Mouse (Mus musculus) embryonic fibroblast, embryonic 13.5 days (primary cell): ENCODE measurements around the gene Foxk1. TPM values are rescaled to one million over a fixed set of nuclear protein-coding genes. Genes with fewer than 3 reads are reported as not detected.

Experiments
- H3K27ac ChIP-seq: 2 replicates; pipeline ENCODE4 v1.5.1; 2012; ENCODE audit warnings: low read length, control low read depth, inconsistent platforms; ENCODE audit not compliant: insufficient read depth
- H3K4me1 ChIP-seq: 2 replicates; pipeline ENCODE4 v1.6.1; 2011; ENCODE audit warnings: low read length; ENCODE audit not compliant: control insufficient read depth, insufficient read depth
- H3K4me3 ChIP-seq: 2 replicates; pipeline ENCODE4 v1.5.1; 2011; ENCODE audit warnings: mild to moderate bottlenecking, control low read depth, low read length; ENCODE audit not compliant: insufficient read depth
- CTCF ChIP-seq: IDR thresholded peaks from 2 replicates; pipeline ENCODE4 v1.5.1; 2011; ENCODE audit warnings: mild to moderate bottlenecking, control low read depth, low read length, moderate library complexity, borderline replicate concordance; ENCODE audit not compliant: insufficient read depth
- POLR2A ChIP-seq: IDR thresholded peaks from 2 replicates; pipeline ENCODE4 v1.6.1; 2011; ENCODE audit warnings: low read depth, mild to moderate bottlenecking, control low read depth, low read length, moderate library complexity
- polyA plus RNA-seq: library from polyadenylated mRNA; stranded (reverse); fragments of >200 nt; gene quantifications from 2 replicates; pipeline ENCODE4 v1.2.4, GENCODE M21; 2011; ENCODE audit warnings: low read depth; ENCODE audit not compliant: missing spikeins, insufficient read length

Gene Foxk1
- 34.1 and 38.3 TPM in 2 replicates for polyA plus RNA-seq

DNA sequence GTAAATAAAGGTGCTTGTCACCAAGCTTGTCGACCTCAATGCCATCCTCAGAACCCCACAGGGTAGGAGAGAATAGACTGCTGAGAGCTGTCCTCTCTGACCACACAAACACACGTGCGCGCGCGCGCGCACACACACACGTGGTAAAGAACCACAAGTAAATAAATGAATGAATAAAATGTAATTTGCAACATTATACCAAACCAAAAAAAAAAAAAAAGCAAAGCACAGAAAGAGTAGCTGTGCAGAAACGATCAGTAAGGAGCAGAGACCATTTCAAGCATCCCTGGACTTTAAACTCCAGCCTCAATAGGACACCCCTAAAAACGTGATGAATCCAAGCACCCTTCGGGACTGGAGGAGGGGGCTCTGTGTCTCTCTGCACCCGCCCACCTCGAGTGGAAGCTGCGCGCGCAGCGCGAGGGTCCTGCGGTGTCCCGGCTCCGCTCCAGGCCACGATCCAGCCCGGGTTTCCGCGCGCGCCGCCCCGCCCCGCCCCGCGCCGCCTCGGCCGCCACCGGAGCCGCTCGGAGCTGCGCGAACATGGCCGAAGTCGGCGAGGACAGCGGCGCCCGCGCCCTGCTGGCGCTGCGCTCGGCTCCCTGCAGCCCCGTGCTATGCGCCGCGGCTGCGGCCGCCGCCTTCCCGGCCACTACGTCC lies at the start of gene Foxk1:
Gene Foxk1, plus strand, starts transcription at position 517 of the 660 bp plus-strand sequence.
- peak within 1 kb of the TSS; percentile 59 for H3K27ac ChIP-seq
- TF ChIP-seq CTCF (no peak), POLR2A (peak; percentile 60)
- H3K4me1 ChIP-seq = peaks cover 6% of the 10 kb centered on the region
- peak within 1 kb of the TSS; percentile 81 for H3K4me3 ChIP-seq

DNA sequence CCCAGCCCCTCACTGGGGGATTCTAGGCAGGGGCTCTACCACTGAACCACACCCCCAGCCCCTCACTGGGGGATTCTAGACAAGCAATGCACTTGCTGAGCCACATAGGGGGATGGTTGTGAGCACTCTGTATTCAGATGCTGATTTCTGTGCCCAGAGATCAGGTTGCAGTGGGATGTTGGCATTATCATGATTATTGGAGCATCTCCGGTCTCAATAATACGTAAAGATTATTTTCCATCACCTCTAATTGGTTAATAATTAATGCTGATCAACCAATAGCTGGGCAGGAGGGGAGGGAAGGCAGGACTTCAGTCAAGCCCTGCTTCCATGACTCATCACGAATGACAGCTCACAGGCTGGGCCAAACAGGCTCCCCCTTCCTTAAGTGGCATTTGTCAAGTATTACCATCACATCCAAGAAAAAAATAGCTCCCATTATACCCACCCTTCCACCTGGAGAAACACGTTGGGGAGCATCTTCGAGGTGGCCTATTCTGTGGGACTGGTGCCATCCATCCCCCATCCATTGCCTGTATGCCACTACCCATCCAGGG lies 48.9 kb upstream of the Foxk1 start:
- Histone ChIP-seq H3K4me3 (no peak overlapping the region), H3K4me1 (no peaks in the 10 kb centered on the region), H3K27ac (no peak overlapping the region)
- TF ChIP-seq CTCF (no peak), POLR2A (no peak)

- TF ChIP-seq POLR2A = no peak
- TF ChIP-seq CTCF = no peak
- H3K27ac ChIP-seq = no peak overlapping the region
Measured at GRCm38 (mm10) chr5:142355144-142355543, 46.2 kb upstream of the Foxk1 start.

GRCm38 (mm10) chr5:142361166-142361565 lies 40.1 kb upstream of the Foxk1 start:
- Histone ChIP-seq H3K4me1 (no peaks in the 10 kb centered on the region), H3K4me3 (no peak overlapping the region), H3K27ac (no peak overlapping the region)
- TF ChIP-seq POLR2A (no peak), CTCF (no peak)

More at GRCm38 (mm10) chr5:142355144-142355543, 46.2 kb upstream of the Foxk1 start:
- H3K4me1 ChIP-seq = no peaks in the 10 kb centered on the region
- H3K4me3 ChIP-seq = no peak overlapping the region

DNA sequence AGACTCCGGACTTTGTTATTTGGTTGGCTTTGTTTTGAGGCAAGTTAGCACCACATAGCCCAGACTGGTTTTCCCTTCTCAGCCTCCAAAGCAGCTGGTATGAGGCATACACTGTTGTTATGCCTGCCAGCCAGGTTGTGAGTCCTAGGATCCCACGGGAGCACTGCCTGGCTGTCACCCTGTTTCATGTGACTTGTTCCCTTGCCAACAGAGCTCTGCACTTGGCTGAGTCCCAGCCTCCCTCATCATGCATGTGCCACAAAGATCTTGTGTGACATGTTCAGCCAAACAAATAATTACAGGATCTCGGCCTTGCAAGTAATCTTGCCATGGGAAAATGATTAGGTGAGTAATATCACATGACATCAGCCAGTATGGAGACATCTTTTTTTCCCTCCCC lies 38.4 kb upstream of the Foxk1 start:
- TF ChIP-seq CTCF (no peak), POLR2A (no peak)
- H3K27ac ChIP-seq = no peak overlapping the region
- no peak overlapping the region for H3K4me3 ChIP-seq
- H3K4me1 ChIP-seq = peaks cover 4% of the 10 kb centered on the region

DNA sequence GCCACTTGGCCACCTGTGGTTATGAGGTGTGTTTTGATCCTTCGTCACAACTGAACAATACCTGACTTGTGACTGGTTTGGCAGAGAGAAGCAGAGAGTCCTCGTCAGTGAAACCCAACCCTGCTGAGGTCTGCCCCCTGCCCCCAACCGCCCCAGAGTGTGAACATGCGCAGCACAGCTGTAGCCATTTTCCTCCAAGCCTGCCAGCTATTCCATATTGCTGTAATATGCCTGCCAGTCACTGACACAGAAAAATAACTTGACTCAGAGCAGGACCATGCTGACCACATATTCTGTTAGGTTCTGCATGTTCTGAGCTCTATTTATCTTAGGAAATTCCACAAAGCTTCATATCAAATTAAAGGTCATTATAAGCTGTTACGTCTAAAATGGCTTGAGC lies 37.2 kb upstream of the Foxk1 start:
- Histone ChIP-seq H3K27ac (no peak overlapping the region), H3K4me1 (peaks cover 8% of the 10 kb centered on the region), H3K4me3 (no peak overlapping the region)
- no peak for TF ChIP-seq CTCF
- no peak for TF ChIP-seq POLR2A

GRCm38 (mm10) chr5:142367085-142368081 lies 33.9 kb upstream of the Foxk1 start:
- peaks cover 10% of the 10 kb centered on the region for H3K4me1 ChIP-seq
- peak overlapping the region; percentile 55 for H3K27ac ChIP-seq
- peak overlapping the region; percentile 53 for H3K4me3 ChIP-seq
- peak; percentile 93 for TF ChIP-seq POLR2A
- TF ChIP-seq CTCF = peak; percentile 86

DNA sequence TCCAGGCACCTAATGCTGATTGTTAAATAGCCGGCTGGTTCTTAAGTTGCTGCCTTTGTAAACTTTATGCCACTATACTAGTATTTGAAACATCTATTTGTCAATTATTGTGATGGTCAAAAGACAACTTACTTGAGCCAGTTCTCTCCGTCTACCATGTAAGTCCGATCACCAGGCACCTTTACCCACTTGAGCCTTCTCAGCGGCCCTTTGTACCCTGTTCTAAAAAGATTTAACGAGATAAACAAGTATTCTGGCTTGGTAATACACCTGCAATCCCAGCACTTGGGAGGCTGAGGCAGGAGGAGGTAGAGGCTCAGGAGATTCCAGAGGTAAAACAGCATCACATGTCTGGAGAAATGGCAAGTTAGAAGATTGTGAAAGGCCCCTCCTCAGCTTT lies 33.2 kb upstream of the Foxk1 start:
- Histone ChIP-seq H3K4me1 (peaks cover 10% of the 10 kb centered on the region), H3K27ac (peak overlapping the region; percentile 55), H3K4me3 (peak overlapping the region; percentile 53)
- TF ChIP-seq POLR2A = no peak
- no peak for TF ChIP-seq CTCF

- TF ChIP-seq CTCF = no peak
- TF ChIP-seq POLR2A = no peak
- H3K4me1 ChIP-seq = peaks cover 10% of the 10 kb centered on the region
- H3K27ac ChIP-seq = no peak overlapping the region
- H3K4me3 ChIP-seq = no peak overlapping the region
Measured at GRCm38 (mm10) chr5:142370406-142371171, 30.7 kb upstream of the Foxk1 start.
